Mouse (Mus musculus): ENCODE measurements around the gene E2f2. TPM values are rescaled to one million over a fixed set of nuclear protein-coding genes. Genes with fewer than 3 reads are reported as not detected.

E2f2 gene
- total and polyA plus RNA-seq, 2 experiments from 2014 or later, result 0.46 to 2.0 TPM

DNA sequence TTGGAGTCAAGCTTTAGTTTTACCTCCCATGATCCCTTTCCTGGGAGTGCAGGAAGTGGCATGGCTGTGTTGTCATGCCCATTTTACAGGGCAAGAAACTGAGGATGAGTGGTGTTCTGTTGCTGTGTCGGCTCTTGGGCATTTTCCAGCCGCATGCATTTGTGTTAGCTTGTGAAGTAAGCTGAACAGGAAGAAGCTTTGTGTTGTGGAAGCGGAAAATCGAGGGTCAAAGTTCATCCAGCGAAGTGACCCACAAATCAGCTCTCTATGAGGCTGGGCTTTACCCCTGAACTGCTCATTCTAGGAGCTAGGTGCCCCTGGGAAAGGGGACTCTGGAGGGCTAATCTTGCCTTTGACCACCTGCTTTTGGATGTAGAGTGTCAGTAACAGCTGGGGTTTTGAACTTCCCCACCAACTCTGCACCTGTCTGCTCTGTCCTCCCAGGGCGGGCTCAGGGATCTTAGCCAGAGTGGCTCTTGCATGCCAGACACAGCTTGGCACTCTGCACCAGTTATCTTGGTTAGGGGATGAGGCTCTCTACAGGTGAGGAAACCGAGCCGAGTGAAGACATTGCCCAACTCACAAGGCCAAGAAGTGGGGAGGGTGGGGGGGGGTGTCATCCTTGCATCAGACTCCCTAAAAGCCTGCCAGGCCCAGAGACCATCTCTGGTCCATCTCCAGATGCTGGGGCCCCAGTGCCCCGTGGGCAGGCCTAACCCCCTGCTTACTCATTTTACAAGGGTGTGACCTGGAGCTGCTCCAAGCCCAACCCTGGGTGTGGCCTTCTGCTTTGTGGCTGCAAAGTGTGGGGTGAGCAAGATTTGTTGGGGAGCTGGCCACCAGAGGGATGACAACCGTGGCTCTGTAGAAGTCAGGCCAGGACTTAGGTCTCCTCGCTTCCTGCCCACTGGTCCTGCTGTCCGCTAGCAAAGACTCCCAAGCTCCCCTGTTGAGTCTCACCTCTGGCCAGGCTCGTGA, 2.3 kb downstream of the E2f2 start:
- Histone ChIP-seq H3K36me3 (ENCODE audit: insufficient read depth, low read length) (no peaks in the 10 kb centered on the region), H3K4me3 (ENCODE audit: low read depth, low read length) (no peak overlapping the region), H3K27me3 (ENCODE audit: insufficient read depth, low read length) (no peaks in the 10 kb centered on the region), H3K4me1 (ENCODE audit: insufficient read depth, low read length) (no peaks in the 10 kb centered on the region), H3K9ac (replicated peaks; ENCODE audit: low read length, poor library complexity, severe bottlenecking) (no peak overlapping the region), H3K4me2 (ENCODE audit: low read depth, low read length, poor library complexity, severe bottlenecking) (no peak overlapping the region), H3K9me3 (ENCODE audit: low read length) (no peaks in the 10 kb centered on the region), H3K27ac (ENCODE audit: low read depth, low read length) (no peak overlapping the region)
- TF ChIP-seq CTCF (IDR thresholded peaks at IDR 0.05), result no peak
- ATAC-seq (ENCODE audit: low FRiP score), result no peak
- 58% methylated on average over 13 of the region's 13 CpGs for WGBS
- DNase-seq (ENCODE audit: low spot score), result no peak

DNA sequence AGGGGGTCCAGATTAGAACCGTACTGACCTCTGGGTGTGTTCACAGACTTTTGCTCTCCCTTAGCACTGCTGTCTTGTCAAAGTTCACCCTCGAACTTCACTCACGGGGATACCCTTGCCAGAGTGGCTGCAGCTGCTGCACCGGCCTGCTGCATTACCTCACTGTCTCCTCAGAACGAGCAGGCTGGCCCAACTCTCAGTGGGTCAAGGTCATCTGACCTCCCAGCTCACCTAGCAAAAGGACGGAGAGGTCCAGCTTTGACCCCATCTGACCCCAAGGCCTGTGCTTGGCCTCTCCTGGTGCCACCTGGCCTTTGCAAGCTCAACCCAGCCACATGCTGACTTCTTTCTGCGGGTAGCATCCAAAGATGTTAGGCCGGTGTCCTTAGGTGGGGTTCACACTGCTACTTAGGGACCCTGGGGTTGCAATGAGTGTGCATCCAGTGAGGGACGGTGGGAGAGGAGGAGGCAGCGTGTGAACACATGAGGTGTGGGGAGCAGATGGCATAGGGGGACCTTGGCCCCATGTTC, 3.9 kb downstream of the E2f2 start:
- no peak for TF ChIP-seq CTCF (IDR thresholded peaks at IDR 0.05)
- H3K27ac ChIP-seq (ENCODE audit: low read depth, low read length), result no peak overlapping the region
- H3K4me2 ChIP-seq (ENCODE audit: low read depth, low read length, poor library complexity, severe bottlenecking), result no peak overlapping the region
- no peaks in the 10 kb centered on the region; the same call in 1 of the 2 replicates for H3K4me1 ChIP-seq (ENCODE audit: insufficient read depth, low read length)
- H3K9ac ChIP-seq (replicated peaks; ENCODE audit: low read length, poor library complexity, severe bottlenecking), result no peak overlapping the region
- no peaks in the 10 kb centered on the region for H3K27me3 ChIP-seq (ENCODE audit: insufficient read depth, low read length)
- no peaks in the 10 kb centered on the region for H3K9me3 ChIP-seq (ENCODE audit: low read length)
- DNase-seq (ENCODE audit: low spot score) (no peak), ATAC-seq (ENCODE audit: low FRiP score) (no peak)
- no peaks in the 10 kb centered on the region for H3K36me3 ChIP-seq (ENCODE audit: insufficient read depth, low read length)
- 76% methylated on average over 10 of the region's 10 CpGs for WGBS
- no peak overlapping the region for H3K4me3 ChIP-seq (ENCODE audit: low read depth, low read length)

DNA sequence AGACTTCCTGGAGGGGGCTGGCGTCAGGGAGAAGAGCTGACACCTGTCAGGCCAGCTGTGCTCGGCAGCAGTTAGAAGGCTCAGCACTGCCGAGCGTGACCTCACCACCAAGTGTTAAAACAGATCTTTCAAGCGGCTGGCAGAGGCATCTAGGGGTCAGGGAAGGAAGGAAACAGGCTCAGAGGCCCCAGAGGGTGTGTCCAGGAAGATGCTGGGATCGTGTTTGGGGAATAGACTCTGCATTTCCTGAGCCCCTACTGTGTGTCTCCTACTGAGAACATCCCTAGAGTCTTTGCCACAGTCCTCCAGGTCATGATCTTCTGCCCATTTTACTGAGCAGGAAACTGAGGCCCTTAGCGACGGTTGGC, 5.0 kb downstream of the E2f2 start:
- ATAC-seq (ENCODE audit: low FRiP score) (no peak), DNase-seq (ENCODE audit: low spot score) (no peak)
- Histone ChIP-seq H3K27ac (ENCODE audit: low read depth, low read length) (no peak overlapping the region), H3K4me1 (ENCODE audit: insufficient read depth, low read length) (no peaks in the 10 kb centered on the region; the same call in 1 of the 2 replicates), H3K27me3 (ENCODE audit: insufficient read depth, low read length) (no peaks in the 10 kb centered on the region), H3K36me3 (ENCODE audit: insufficient read depth, low read length) (no peaks in the 10 kb centered on the region), H3K9me3 (ENCODE audit: low read length) (no peaks in the 10 kb centered on the region), H3K9ac (replicated peaks; ENCODE audit: low read length, poor library complexity, severe bottlenecking) (no peak overlapping the region), H3K4me3 (ENCODE audit: low read depth, low read length) (no peak overlapping the region), H3K4me2 (ENCODE audit: low read depth, low read length, poor library complexity, severe bottlenecking) (no peak overlapping the region)
- TF ChIP-seq CTCF (IDR thresholded peaks at IDR 0.05), result no peak
- 41% methylated on average over 8 of the region's 8 CpGs for WGBS

DNA sequence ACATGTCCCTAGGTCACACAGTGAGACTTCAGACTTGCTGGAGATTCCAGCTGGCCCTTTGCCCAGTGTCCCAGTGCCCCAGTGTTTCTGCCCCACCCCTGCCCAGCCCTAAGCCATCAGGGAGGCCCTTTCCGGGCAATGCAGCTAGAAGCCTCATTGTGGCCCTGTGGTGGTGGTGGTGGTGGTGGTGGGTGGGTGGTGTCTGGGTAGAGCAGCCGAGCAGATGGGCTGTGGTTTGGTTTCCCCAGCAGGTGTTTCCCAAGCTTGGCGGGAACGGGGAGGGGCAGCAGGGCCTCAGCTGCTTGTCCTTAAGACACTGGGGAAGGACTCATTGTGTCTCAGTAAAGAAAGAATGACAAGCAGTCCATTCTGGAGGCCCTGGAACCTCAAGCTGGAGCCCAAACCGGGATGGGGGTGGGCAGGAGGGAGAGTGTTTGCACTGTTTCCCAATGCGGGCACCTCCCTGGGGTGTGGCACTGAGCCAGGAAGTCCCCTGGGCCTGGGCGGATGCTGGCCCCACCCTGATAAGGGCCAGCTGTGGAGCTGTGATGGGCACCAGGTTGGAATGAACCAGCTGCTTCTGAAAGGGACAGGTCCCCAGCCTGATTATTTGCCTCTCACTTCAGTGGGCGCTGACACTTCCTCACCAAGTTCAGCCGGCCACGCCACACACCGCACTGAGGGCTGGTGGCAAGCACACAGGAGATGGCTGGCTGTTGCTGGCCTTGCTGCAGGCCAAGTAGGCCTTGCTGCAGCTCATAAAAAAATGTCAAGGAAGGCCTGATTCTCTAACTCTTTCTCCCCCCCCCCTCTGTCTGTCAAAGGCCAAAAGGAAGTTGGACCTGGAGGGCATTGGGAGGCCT, 5.6 kb downstream of the E2f2 start:
- peak; percentile 40 for DNase-seq (ENCODE audit: low spot score)
- WGBS, result 38% methylated on average over 11 of the region's 11 CpGs
- no peak overlapping the region for H3K4me2 ChIP-seq (ENCODE audit: low read depth, low read length, poor library complexity, severe bottlenecking)
- no peak overlapping the region for H3K4me3 ChIP-seq (ENCODE audit: low read depth, low read length)
- H3K9me3 ChIP-seq (ENCODE audit: low read length), result no peaks in the 10 kb centered on the region
- H3K27ac ChIP-seq (ENCODE audit: low read depth, low read length), result no peak overlapping the region
- H3K27me3 ChIP-seq (ENCODE audit: insufficient read depth, low read length), result no peaks in the 10 kb centered on the region
- no peak for TF ChIP-seq CTCF (IDR thresholded peaks at IDR 0.05)
- no peaks in the 10 kb centered on the region; the same call in 1 of the 2 replicates for H3K4me1 ChIP-seq (ENCODE audit: insufficient read depth, low read length)
- ATAC-seq (ENCODE audit: low FRiP score), result no peak
- H3K9ac ChIP-seq (replicated peaks; ENCODE audit: low read length, poor library complexity, severe bottlenecking), result no peak overlapping the region
- no peaks in the 10 kb centered on the region for H3K36me3 ChIP-seq (ENCODE audit: insufficient read depth, low read length)

DNA sequence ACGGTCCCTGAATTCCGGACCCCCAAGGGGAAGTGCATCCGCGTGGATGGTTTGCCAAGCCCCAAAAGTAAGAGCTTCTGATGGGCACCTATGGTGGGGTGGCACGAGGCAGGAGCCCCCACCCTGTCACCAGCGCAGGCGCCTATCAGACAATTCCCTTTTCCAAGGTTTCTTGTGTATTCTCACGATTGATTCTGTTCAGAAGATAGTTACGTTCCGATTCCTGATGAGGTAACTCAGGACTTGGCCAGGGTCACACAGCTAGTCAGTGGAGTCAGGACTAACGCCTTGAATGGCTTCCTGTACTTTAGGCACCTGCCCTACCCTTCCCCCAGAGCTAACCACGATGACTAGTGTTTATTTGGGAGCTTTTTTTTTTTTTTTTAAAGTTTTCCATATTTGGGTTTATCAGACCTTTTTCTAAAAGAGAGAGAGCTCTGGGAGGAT, 6.3 kb downstream of the E2f2 start:
- H3K27me3 ChIP-seq (ENCODE audit: insufficient read depth, low read length), result no peaks in the 10 kb centered on the region
- no peak overlapping the region for H3K27ac ChIP-seq (ENCODE audit: low read depth, low read length)
- H3K4me1 ChIP-seq (ENCODE audit: insufficient read depth, low read length), result no peaks in the 10 kb centered on the region; the same call in 1 of the 2 replicates
- H3K9ac ChIP-seq (replicated peaks; ENCODE audit: low read length, poor library complexity, severe bottlenecking), result no peak overlapping the region
- no peaks in the 10 kb centered on the region for H3K9me3 ChIP-seq (ENCODE audit: low read length)
- WGBS, result 82% methylated on average over 12 of the region's 12 CpGs
- H3K4me3 ChIP-seq (ENCODE audit: low read depth, low read length), result no peak overlapping the region
- no peak for TF ChIP-seq CTCF (IDR thresholded peaks at IDR 0.05)
- H3K36me3 ChIP-seq (ENCODE audit: insufficient read depth, low read length), result no peaks in the 10 kb centered on the region
- ATAC-seq (ENCODE audit: low FRiP score) (no peak), DNase-seq (ENCODE audit: low spot score) (no peak)
- H3K4me2 ChIP-seq (ENCODE audit: low read depth, low read length, poor library complexity, severe bottlenecking), result no peak overlapping the region
